Mouse (Mus musculus) kidney, embryonic 14.5 days (tissue): ENCODE results near the gene Hp1bp3. TPM values are rescaled to one million over a fixed set of nuclear protein-coding genes. Genes with fewer than 3 reads are reported as not detected.

ENCODE experiments used
- ATAC-seq: fragments of 200-750 bp; cut with Nextera tagmentation; 2 replicates; pipeline ENCODE4 v1.8.0; 2017; ENCODE audit warnings: moderate number of reproducible peaks, mild to moderate bottlenecking, moderate TSS enrichment, moderate library complexity; ENCODE audit not compliant: low FRiP score, low TSS enrichment
- H3K27ac ChIP-seq: fragments of 300-500 bp; sonication (generic); 2 replicates; pipeline ENCODE4 v1.5.1; 2014; ENCODE audit warnings: low read depth, mild to moderate bottlenecking, low read length, moderate library complexity, mixed read lengths
- H3K27me3 ChIP-seq: fragments of 300-500 bp; sonication (generic); 2 replicates; pipeline ENCODE4 v1.6.1; 2014; ENCODE audit warnings: mild to moderate bottlenecking, low read length; ENCODE audit not compliant: control insufficient read depth, insufficient read depth
- H3K36me3 ChIP-seq: fragments of 300-500 bp; sonication (generic); 2 replicates; pipeline ENCODE4 v1.6.1; 2014; ENCODE audit warnings: low read length, mixed read lengths; ENCODE audit not compliant: control insufficient read depth, insufficient read depth
- H3K4me1 ChIP-seq: fragments of 300-500 bp; sonication (generic); 2 replicates; pipeline ENCODE4 v1.6.1; 2014; ENCODE audit warnings: low read length, mixed read lengths; ENCODE audit not compliant: control insufficient read depth, insufficient read depth
- H3K4me2 ChIP-seq: fragments of 300-500 bp; sonication (generic); replicated peaks from 2 replicates; pipeline ENCODE4 v1.6.1; 2014; ENCODE audit warnings: low read depth, mild to moderate bottlenecking, low read length
- H3K4me3 ChIP-seq: fragments of 300-500 bp; sonication (generic); 2 replicates; pipeline ENCODE4 v1.5.1; 2014; ENCODE audit warnings: mild to moderate bottlenecking, low read length
- H3K9ac ChIP-seq: fragments of 300-500 bp; sonication (generic); 2 replicates; pipeline ENCODE4 v1.6.1; 2014; ENCODE audit warnings: low read depth, mild to moderate bottlenecking, low read length, moderate library complexity
- H3K9me3 ChIP-seq: fragments of 300-500 bp; sonication (generic); 2 replicates; pipeline ENCODE4 v1.6.1; 2016; ENCODE audit warnings: low read length; ENCODE audit not compliant: control insufficient read depth
- WGBS: fragments of 180-500 bp; shearing (Covaris S2); extraction: QIAGEN DNeasy Blood & Tissue Kit; methylation state at CpG from one replicate; pipeline ENCODE4 v1.1.7; 2014; 5-methylcytosine and 5-hydroxymethylcytosine counted together
- polyA plus RNA-seq: library from polyadenylated mRNA; unstranded; fragments of >200 nt; fragmentation: Nextera tagmentation; extraction: Ambion mirVana; gene quantifications from 2 replicates; pipeline ENCODE4 v1.2.1, GENCODE M21; 2014

The Hp1bp3 gene
- polyA plus RNA-seq, 1 experiment from 2014 or later = 176 TPM

GRCm38 (mm10) chr4:138185961-138186360, 30.1 kb upstream of the Hp1bp3 start:
- 91% methylated on average over 7 of the region's 7 CpGs for WGBS
- Histone ChIP-seq H3K4me2 (no peak overlapping the region), H3K36me3 (peaks cover 89% of the 10 kb centered on the region), H3K27ac (no peak overlapping the region), H3K9me3 (no peaks in the 10 kb centered on the region), H3K4me1 (no peaks in the 10 kb centered on the region), H3K27me3 (no peaks in the 10 kb centered on the region), H3K9ac (no peak overlapping the region), H3K4me3 (no peak overlapping the region)
- ATAC-seq = no peak

DNA sequence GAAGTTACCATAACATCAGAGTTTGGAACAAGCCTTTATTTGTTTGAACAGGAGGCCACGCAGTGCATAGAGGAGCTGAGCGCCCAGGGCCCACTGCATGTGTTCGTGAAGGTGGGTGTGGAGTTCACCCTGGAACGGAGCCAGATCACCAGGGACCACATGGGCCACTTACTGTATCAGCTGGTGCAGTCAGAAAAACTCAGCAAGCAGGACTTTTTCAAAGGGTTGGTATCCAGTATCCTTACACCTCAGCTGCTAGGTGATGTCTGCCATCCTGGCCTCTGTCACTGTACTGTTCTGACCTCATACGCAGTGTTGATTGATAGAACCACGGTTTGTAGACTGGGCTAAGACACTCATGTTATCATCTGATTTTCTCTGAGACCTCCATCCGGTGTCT, 28.1 kb upstream of the Hp1bp3 start:
- no peak overlapping the region for H3K27ac ChIP-seq
- WGBS = 90% methylated on average over 7 of the region's 7 CpGs
- no peaks in the 10 kb centered on the region for H3K9me3 ChIP-seq
- peaks cover 91% of the 10 kb centered on the region for H3K36me3 ChIP-seq
- H3K4me3 ChIP-seq = no peak overlapping the region
- ATAC-seq = no peak
- H3K9ac ChIP-seq = no peak overlapping the region
- H3K4me2 ChIP-seq = no peak overlapping the region
- no peaks in the 10 kb centered on the region for H3K4me1 ChIP-seq
- no peaks in the 10 kb centered on the region for H3K27me3 ChIP-seq

GRCm38 (mm10) chr4:138192561-138192960, 23.5 kb upstream of the Hp1bp3 start:
- H3K36me3 ChIP-seq = peaks cover 92% of the 10 kb centered on the region
- no peaks in the 10 kb centered on the region for H3K4me1 ChIP-seq
- H3K27me3 ChIP-seq = no peaks in the 10 kb centered on the region
- H3K9me3 ChIP-seq = no peaks in the 10 kb centered on the region
- WGBS = 83% methylated on average over 5 of the region's 5 CpGs
- H3K9ac ChIP-seq = no peak overlapping the region
- H3K4me3 ChIP-seq = no peak overlapping the region
- no peak for ATAC-seq
- H3K27ac ChIP-seq = no peak overlapping the region
- no peak overlapping the region for H3K4me2 ChIP-seq

GRCm38 (mm10) chr4:138200769-138201168, 15.3 kb upstream of the Hp1bp3 start:
- H3K4me2 ChIP-seq = no peak overlapping the region
- H3K27ac ChIP-seq = no peak overlapping the region
- no peaks in the 10 kb centered on the region for H3K4me1 ChIP-seq
- no peaks in the 10 kb centered on the region for H3K9me3 ChIP-seq
- no peak for ATAC-seq
- H3K27me3 ChIP-seq = no peaks in the 10 kb centered on the region
- WGBS = 91% methylated on average over 3 of the region's 3 CpGs
- no peak overlapping the region for H3K9ac ChIP-seq
- H3K36me3 ChIP-seq = peaks cover 85% of the 10 kb centered on the region
- H3K4me3 ChIP-seq = no peak overlapping the region

GRCm38 (mm10) chr4:138201696-138202095, 14.4 kb upstream of the Hp1bp3 start:
- 85% methylated on average over 9 of the region's 9 CpGs for WGBS

DNA sequence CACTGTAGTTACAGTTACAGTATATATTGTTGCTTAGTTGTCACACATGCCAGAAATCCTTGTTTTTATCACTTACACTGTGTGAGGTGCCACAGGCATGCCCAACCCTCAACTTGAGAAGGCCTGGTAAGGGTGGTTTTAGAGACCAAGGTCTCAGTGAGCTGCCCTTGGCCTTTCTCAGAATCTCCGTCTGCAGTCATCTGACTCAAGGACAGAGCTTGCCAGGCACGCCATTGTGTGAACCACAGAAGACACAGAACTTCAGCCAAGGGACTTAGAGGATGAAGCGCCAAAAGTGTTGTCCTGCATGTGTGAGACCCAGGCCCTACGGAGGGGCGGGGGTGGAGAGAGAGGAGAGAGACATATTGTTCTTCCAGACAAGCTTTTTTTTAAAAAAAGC, 6.0 kb upstream of the Hp1bp3 start:
- H3K4me2 ChIP-seq = no peak overlapping the region
- peaks cover 40% of the 10 kb centered on the region for H3K36me3 ChIP-seq
- H3K27ac ChIP-seq = no peak overlapping the region
- 91% methylated on average over 5 of the region's 5 CpGs for WGBS
- no peak overlapping the region for H3K9ac ChIP-seq
- no peaks in the 10 kb centered on the region for H3K9me3 ChIP-seq
- ATAC-seq = no peak
- H3K4me1 ChIP-seq = 0 out of 2 replicates have a peak, but pooled peaks cover 3% of the 10 kb centered on the region
- no peaks in the 10 kb centered on the region for H3K27me3 ChIP-seq
- no peak overlapping the region for H3K4me3 ChIP-seq

More at GRCm38 (mm10) chr4:138201696-138202095, 14.4 kb upstream of the Hp1bp3 start:
- no peak overlapping the region for H3K27ac ChIP-seq
- no peak overlapping the region for H3K4me2 ChIP-seq
- no peaks in the 10 kb centered on the region for H3K9me3 ChIP-seq
- no peak overlapping the region for H3K9ac ChIP-seq
- no peak overlapping the region for H3K4me3 ChIP-seq
- no peaks in the 10 kb centered on the region for H3K4me1 ChIP-seq
- H3K27me3 ChIP-seq = no peaks in the 10 kb centered on the region
- ATAC-seq = no peak
- H3K36me3 ChIP-seq = peaks cover 80% of the 10 kb centered on the region

DNA sequence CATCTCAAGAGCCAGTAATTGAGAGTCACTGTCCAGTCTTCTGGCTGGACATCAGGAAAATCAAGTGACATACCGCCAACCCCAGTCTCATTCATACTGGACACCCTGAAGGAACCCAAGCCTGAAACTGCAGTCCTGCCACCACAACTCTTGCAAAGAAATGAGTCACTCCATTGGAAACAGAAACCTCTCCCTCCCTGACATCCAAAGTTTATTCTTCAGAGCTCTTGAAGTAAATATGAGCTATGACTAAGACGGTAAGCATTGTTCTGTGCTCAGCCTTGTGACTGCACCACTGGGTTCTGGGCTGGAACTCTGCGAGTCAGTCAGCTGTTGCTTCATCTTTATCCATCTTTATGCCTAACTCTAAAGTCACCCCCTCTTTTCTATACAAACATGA, 2.2 kb upstream of the Hp1bp3 start:
- Histone ChIP-seq H3K9me3 (no peaks in the 10 kb centered on the region), H3K4me1 (peaks cover 18% of the 10 kb centered on the region), H3K27ac (no peak overlapping the region), H3K4me2 (no peak overlapping the region), H3K27me3 (no peaks in the 10 kb centered on the region), H3K36me3 (peaks cover 12% of the 10 kb centered on the region), H3K9ac (no peak overlapping the region), H3K4me3 (no peak overlapping the region)
- no peak for ATAC-seq
- 88% methylated on average over 3 of the region's 3 CpGs for WGBS

GRCm38 (mm10) chr4:138215671-138216199, 361 bp upstream of the Hp1bp3 start:
- WGBS = 50% methylated on average over 13 of the region's 13 CpGs
- Histone ChIP-seq H3K27me3 (no peaks in the 10 kb centered on the region), H3K4me1 (peaks cover 19% of the 10 kb centered on the region), H3K4me2 (peak overlapping the region; percentile 60), H3K27ac (peak overlapping the region; percentile 98), H3K9ac (peak overlapping the region; percentile 98), H3K36me3 (peaks cover 2% of the 10 kb centered on the region; the same call in 1 of the 2 replicates), H3K9me3 (no peaks in the 10 kb centered on the region), H3K4me3 (peak overlapping the region; percentile 72)
- no peak for ATAC-seq

GRCm38 (mm10) chr4:138216891-138217392, 846 bp downstream of the Hp1bp3 start:
- H3K9ac ChIP-seq = peak overlapping the region; percentile 98
- peak; percentile 97 for ATAC-seq
- WGBS = under 1% methylated on average over 39 of the region's 68 CpGs
- H3K36me3 ChIP-seq = peaks cover 8% of the 10 kb centered on the region
- H3K4me2 ChIP-seq = peak overlapping the region; percentile 73
- H3K27me3 ChIP-seq = no peaks in the 10 kb centered on the region
- H3K4me3 ChIP-seq = peak overlapping the region; percentile 72
- peak overlapping the region; percentile 98 for H3K27ac ChIP-seq
- no peaks in the 10 kb centered on the region for H3K9me3 ChIP-seq
- H3K4me1 ChIP-seq = peaks cover 16% of the 10 kb centered on the region
